Mouse (Mus musculus) lung, embryonic 14.5 days (tissue): ENCODE measurements around the gene Wwox. TPM values are rescaled to one million over a fixed set of nuclear protein-coding genes. Genes with fewer than 3 reads are reported as not detected.

Experiments used
- ATAC-seq: fragments of 200-750 bp; cut with Nextera tagmentation; 2 replicates; pipeline ENCODE4 v1.8.0; 2017; ENCODE audit warnings: mild to moderate bottlenecking, moderate TSS enrichment, moderate library complexity; ENCODE audit not compliant: insufficient read depth
- DNase-seq: peaks from one replicate; pipeline ENCODE4 v3.0.0-alpha.2; 2015
- H3K27ac ChIP-seq: fragments of 300-500 bp; sonication (generic); 2 replicates; pipeline ENCODE4 v1.5.1; 2014; ENCODE audit warnings: low read depth, mild to moderate bottlenecking, moderate library complexity
- H3K27me3 ChIP-seq: fragments of 300-500 bp; sonication (generic); 2 replicates; pipeline ENCODE4 v1.6.1; 2014; ENCODE audit warnings: low read length, control low read depth; ENCODE audit not compliant: insufficient read depth
- H3K36me3 ChIP-seq: fragments of 300-500 bp; sonication (generic); 2 replicates; pipeline ENCODE4 v1.6.1; 2014; ENCODE audit warnings: control low read depth; ENCODE audit not compliant: insufficient read depth
- H3K4me1 ChIP-seq: fragments of 300-500 bp; sonication (generic); 2 replicates; pipeline ENCODE4 v1.6.1; 2014; ENCODE audit warnings: antibody characterized with exemption, control low read depth; ENCODE audit not compliant: insufficient read depth
- H3K4me2 ChIP-seq: fragments of 300-500 bp; sonication (generic); 2 replicates; pipeline ENCODE4 v1.6.1; 2014; ENCODE audit warnings: mild to moderate bottlenecking
- H3K4me3 ChIP-seq: fragments of 300-500 bp; sonication (generic); 2 replicates; pipeline ENCODE4 v1.5.1; 2014; ENCODE audit warnings: low read depth, low read length
- H3K9ac ChIP-seq: fragments of 300-500 bp; sonication (generic); 2 replicates; pipeline ENCODE4 v1.6.1; 2014
- H3K9me3 ChIP-seq: fragments of 300-500 bp; sonication (generic); 2 replicates; pipeline ENCODE4 v1.6.1; 2016; ENCODE audit warnings: low read depth, low read length, control low read depth
- CTCF ChIP-seq: IDR thresholded peaks from 2 replicates; pipeline ENCODE4 v1.5.1; 2016; ENCODE audit warnings: antibody characterized with exemption, low read depth
- WGBS: fragments of 180-500 bp; shearing (Covaris S2); extraction: QIAGEN DNeasy Blood & Tissue Kit; methylation state at CpG from one replicate; pipeline ENCODE4 v1.1.7; 2014; 5-methylcytosine and 5-hydroxymethylcytosine counted together
- polyA plus RNA-seq: library from polyadenylated mRNA; unstranded; fragments of >200 nt; fragmentation: Nextera tagmentation; extraction: Ambion mirVana; gene quantifications from 2 replicates; pipeline ENCODE4 v1.2.1, GENCODE M21; 2014

Wwox gene
- polyA plus RNA-seq, 1 experiment from 2014 or later = 16.1 TPM

GRCm38 (mm10) chr8:114789616-114790015, 350.2 kb downstream of the Wwox start:
- no peak for ATAC-seq
- H3K4me2 ChIP-seq = no peak overlapping the region
- DNase-seq = no peak
- H3K9ac ChIP-seq = no peak overlapping the region
- H3K27ac ChIP-seq = no peak overlapping the region
- H3K36me3 ChIP-seq = no peaks in the 10 kb centered on the region
- no peaks in the 10 kb centered on the region for H3K9me3 ChIP-seq
- H3K27me3 ChIP-seq = no peaks in the 10 kb centered on the region
- no peak overlapping the region for H3K4me3 ChIP-seq
- 80% methylated on average over 7 of the region's 7 CpGs for WGBS
- H3K4me1 ChIP-seq = 0 out of 2 replicates have a peak, but pooled peaks cover 3% of the 10 kb centered on the region
- TF ChIP-seq CTCF = no peak

GRCm38 (mm10) chr8:114790754-114791153, 351.3 kb downstream of the Wwox start:
- Histone ChIP-seq H3K9ac (no peak overlapping the region), H3K36me3 (no peaks in the 10 kb centered on the region), H3K27me3 (no peaks in the 10 kb centered on the region), H3K4me3 (no peak overlapping the region), H3K4me2 (no peak overlapping the region), H3K27ac (no peak overlapping the region), H3K4me1 (no peaks in the 10 kb centered on the region), H3K9me3 (no peaks in the 10 kb centered on the region)
- DNase-seq (no peak), ATAC-seq (no peak)
- TF ChIP-seq CTCF = no peak
- WGBS = 55% methylated on average over 7 of the region's 7 CpGs

- TF ChIP-seq CTCF = no peak
Observed at GRCm38 (mm10) chr8:114793682-114794081, 354.2 kb downstream of the Wwox start.

GRCm38 (mm10) chr8:114801428-114802134, 362.1 kb downstream of the Wwox start:
- Histone ChIP-seq H3K36me3 (no peaks in the 10 kb centered on the region), H3K27ac (no peak overlapping the region), H3K9me3 (no peaks in the 10 kb centered on the region), H3K4me3 (no peak overlapping the region), H3K4me2 (no peak overlapping the region), H3K4me1 (peaks cover 4% of the 10 kb centered on the region; the same call in 1 of the 2 replicates), H3K9ac (no peak overlapping the region), H3K27me3 (no peaks in the 10 kb centered on the region)
- DNase-seq (no peak), ATAC-seq (no peak)
- WGBS = 61% methylated on average over 7 of the region's 7 CpGs
- TF ChIP-seq CTCF = no peak

More at GRCm38 (mm10) chr8:114793682-114794081, 354.2 kb downstream of the Wwox start:
- no peaks in the 10 kb centered on the region for H3K9me3 ChIP-seq
- H3K4me2 ChIP-seq = no peak overlapping the region
- WGBS = 84% methylated on average over 9 of the region's 9 CpGs
- no peaks in the 10 kb centered on the region for H3K36me3 ChIP-seq
- H3K4me1 ChIP-seq = no peaks in the 10 kb centered on the region
- DNase-seq (no peak), ATAC-seq (no peak)
- H3K27me3 ChIP-seq = no peaks in the 10 kb centered on the region
- H3K27ac ChIP-seq = no peak overlapping the region
- no peak overlapping the region for H3K9ac ChIP-seq
- no peak overlapping the region for H3K4me3 ChIP-seq

DNA sequence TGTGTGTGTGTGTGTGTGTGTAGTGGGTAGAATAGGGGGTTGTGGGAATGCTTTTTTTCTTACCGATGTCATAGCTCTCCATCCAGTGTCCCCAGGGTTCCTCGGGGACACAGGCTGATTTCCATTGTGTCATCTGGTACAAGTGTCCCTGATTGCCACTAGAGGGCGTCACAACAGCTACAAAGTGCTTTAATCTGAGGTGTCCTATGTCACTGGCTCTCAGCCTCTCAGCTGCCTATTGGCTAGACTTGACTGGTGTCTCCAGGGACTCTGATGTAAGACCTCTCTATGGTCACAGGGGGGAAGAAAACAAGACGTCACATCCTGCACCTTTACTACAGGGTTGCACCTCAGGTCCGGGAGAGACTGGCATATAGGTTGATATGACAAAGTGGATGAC, 363.7 kb downstream of the Wwox start:
- Histone ChIP-seq H3K9ac (no peak overlapping the region), H3K27me3 (no peaks in the 10 kb centered on the region), H3K4me2 (no peak overlapping the region), H3K4me1 (peaks cover 4% of the 10 kb centered on the region; the same call in 1 of the 2 replicates), H3K9me3 (no peaks in the 10 kb centered on the region), H3K36me3 (no peaks in the 10 kb centered on the region), H3K27ac (no peak overlapping the region), H3K4me3 (no peak overlapping the region)
- DNase-seq = no peak
- no peak for ATAC-seq
- TF ChIP-seq CTCF = peak; percentile 42; the same call in 1 of the 2 replicates
- 59% methylated on average over 5 of the region's 5 CpGs for WGBS

GRCm38 (mm10) chr8:114806826-114807420, 367.5 kb downstream of the Wwox start:
- Histone ChIP-seq H3K27ac (no peak overlapping the region), H3K4me3 (no peak overlapping the region), H3K9ac (no peak overlapping the region), H3K36me3 (no peaks in the 10 kb centered on the region), H3K9me3 (no peaks in the 10 kb centered on the region), H3K27me3 (no peaks in the 10 kb centered on the region), H3K4me2 (no peak overlapping the region), H3K4me1 (no peaks in the 10 kb centered on the region)
- no peak for TF ChIP-seq CTCF
- 92% methylated on average over 9 of the region's 9 CpGs for WGBS
- ATAC-seq (no peak), DNase-seq (no peak)

GRCm38 (mm10) chr8:114807676-114808426, 368.4 kb downstream of the Wwox start:
- no peak overlapping the region for H3K9ac ChIP-seq
- H3K4me3 ChIP-seq = no peak overlapping the region
- no peaks in the 10 kb centered on the region for H3K9me3 ChIP-seq
- ATAC-seq (no peak), DNase-seq (no peak)
- no peak overlapping the region for H3K27ac ChIP-seq
- TF ChIP-seq CTCF = no peak
- H3K4me1 ChIP-seq = no peaks in the 10 kb centered on the region
- H3K27me3 ChIP-seq = no peaks in the 10 kb centered on the region
- 80% methylated on average over 22 of the region's 22 CpGs for WGBS
- no peaks in the 10 kb centered on the region for H3K36me3 ChIP-seq
- no peak overlapping the region for H3K4me2 ChIP-seq
